Mouse (Mus musculus) ES-Bruce4 (cell line): ENCODE data around the gene Il22ra2.

ENCODE experiments used
- CTCF ChIP-seq: IDR thresholded peaks from one replicate; pipeline ENCODE4 v1.8.1; 2011; ENCODE audit warnings: low read depth, low read length
- EP300 ChIP-seq: IDR thresholded peaks from 2 replicates; pipeline ENCODE4 v1.6.1; 2011; ENCODE audit warnings: low read depth, low read length; ENCODE audit not compliant: insufficient read depth
- POLR2A ChIP-seq: IDR thresholded peaks from one replicate; pipeline ENCODE4 v1.8.1; 2011; ENCODE audit warnings: low read length; ENCODE audit not compliant: insufficient read depth

- TF ChIP-seq EP300 (no peak), CTCF (no peak), POLR2A (no peak)
Measured at GRCm38 (mm10) chr10:19599331-19600092, 22.3 kb upstream of the Il22ra2 start.
